Mouse (Mus musculus): ENCODE results near the gene 5330417H12Rik.

DNA sequence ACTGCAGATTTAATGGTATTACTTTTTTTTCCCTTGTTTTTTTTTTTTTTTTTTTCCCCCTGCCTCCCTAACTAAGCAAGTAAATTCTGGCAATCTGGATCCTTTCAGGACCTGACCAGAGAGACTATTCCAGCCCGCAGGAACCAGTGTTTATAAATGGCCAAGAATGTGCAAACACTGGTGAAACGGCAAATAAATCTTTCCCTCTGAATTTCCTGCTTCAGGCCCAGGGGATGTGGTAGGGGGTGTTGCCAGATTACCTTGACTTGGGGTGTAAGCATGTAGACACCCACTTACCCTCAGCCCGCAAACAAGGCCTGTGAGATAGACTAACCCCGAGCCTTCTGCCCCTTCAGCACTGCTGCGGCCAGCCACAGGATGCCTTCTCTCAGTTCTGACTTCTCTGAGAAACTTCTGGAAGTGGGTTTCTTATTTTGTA is 36.9 kb upstream of the 5330417H12Rik start:
- TF ChIP-seq CTCF (IDR thresholded peaks at IDR 0.05; ENCODE audit: extremely low read depth, insufficient read depth, low read length) (no peak), POLR2A (IDR thresholded peaks at IDR 0.05; ENCODE audit: extremely low read depth, insufficient read depth, low read length) (no peak)
